Mouse (Mus musculus) liver, embryonic 11.5 days (tissue): ENCODE data around the gene Brsk2. TPM values are rescaled to one million over a fixed set of nuclear protein-coding genes. Genes with fewer than 3 reads are reported as not detected.

Experiments used
- ATAC-seq: fragments of 200-750 bp; cut with Nextera tagmentation; replicated peaks from 2 replicates; pipeline ENCODE4 v1.8.0; 2017; ENCODE audit warnings: moderate number of reproducible peaks, mild to moderate bottlenecking, moderate TSS enrichment, moderate library complexity; ENCODE audit not compliant: low FRiP score
- DNase-seq: peaks from one replicate; pipeline ENCODE4 v3.0.0-alpha.2; 2017; ENCODE audit warnings: low spot score
- H3K27ac ChIP-seq: fragments of 300-500 bp; sonication (generic); 2 replicates; pipeline ENCODE4 v1.5.1; 2014; ENCODE audit warnings: mild to moderate bottlenecking, low read depth, low read length, control low read depth
- H3K27me3 ChIP-seq: fragments of 300-500 bp; sonication (generic); replicated peaks from 2 replicates; pipeline ENCODE4 v1.6.1; 2014; ENCODE audit warnings: low read length, mixed read lengths; ENCODE audit not compliant: control insufficient read depth, insufficient read depth
- H3K36me3 ChIP-seq: fragments of 300-500 bp; sonication (generic); 2 replicates; pipeline ENCODE4 v1.6.1; 2014; ENCODE audit warnings: mild to moderate bottlenecking, low read length, moderate library complexity, mixed read lengths; ENCODE audit not compliant: control insufficient read depth, insufficient read depth
- H3K4me1 ChIP-seq: fragments of 300-500 bp; sonication (generic); replicated peaks from 2 replicates; pipeline ENCODE4 v1.6.1; 2014; ENCODE audit warnings: low read length, mixed read lengths; ENCODE audit not compliant: control insufficient read depth, insufficient read depth
- H3K4me2 ChIP-seq: fragments of 300-500 bp; sonication (generic); 2 replicates; pipeline ENCODE4 v1.6.1; 2014; ENCODE audit warnings: mild to moderate bottlenecking, control low read depth, moderate library complexity
- H3K4me3 ChIP-seq: fragments of 300-500 bp; sonication (generic); 2 replicates; pipeline ENCODE4 v1.5.1; 2014; ENCODE audit warnings: low read depth, low read length, control low read depth
- H3K9ac ChIP-seq: fragments of 300-500 bp; sonication (generic); 2 replicates; pipeline ENCODE4 v1.6.1; 2014; ENCODE audit warnings: low read depth, low read length, control low read depth
- H3K9me3 ChIP-seq: fragments of 300-500 bp; sonication (generic); 2 replicates; pipeline ENCODE4 v1.6.1; 2016; ENCODE audit warnings: low read length, inconsistent platforms, mixed read lengths; ENCODE audit not compliant: control insufficient read depth
- WGBS: fragments of 180-500 bp; shearing (Covaris S2); extraction: QIAGEN DNeasy Blood & Tissue Kit; methylation state at CpG from one replicate; pipeline ENCODE4 v1.1.7; 2014; 5-methylcytosine and 5-hydroxymethylcytosine counted together
- polyA plus RNA-seq: library from polyadenylated mRNA; unstranded; fragments of >200 nt; fragmentation: Nextera tagmentation; extraction: Ambion mirVana; gene quantifications from 2 replicates; pipeline ENCODE4 v1.2.1, GENCODE M21; 2014

The Brsk2 gene
- polyA plus RNA-seq, 1 experiment from 2014 or later: 0.34 TPM

DNA sequence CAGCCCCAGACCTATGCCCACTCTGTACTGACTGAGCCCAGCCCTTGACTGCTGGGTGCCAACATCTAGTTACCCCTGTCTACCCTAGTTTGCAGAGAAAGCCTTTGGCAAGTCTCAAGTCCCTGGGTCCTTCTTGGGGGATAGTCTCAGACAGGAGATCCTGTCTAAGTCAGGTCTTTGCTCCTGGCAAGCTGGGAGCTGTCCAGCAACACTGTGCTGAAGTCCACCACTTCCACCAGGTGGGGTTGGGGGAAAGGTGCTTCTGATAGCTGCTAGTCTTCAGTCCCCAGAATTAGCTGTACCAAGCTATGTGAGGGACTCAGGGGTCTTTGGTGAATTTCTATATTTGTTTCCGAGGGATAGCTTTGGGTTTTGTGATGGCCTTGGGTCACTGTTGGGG lies 9.6 kb downstream of the Brsk2 start:
- H3K27me3 ChIP-seq: no peaks in the 10 kb centered on the region; the same call in 1 of the 2 replicates
- 67% methylated on average over 1 of the region's 1 CpGs for WGBS
- DNase-seq: no peak
- ATAC-seq: no peak
- H3K36me3 ChIP-seq: no peaks in the 10 kb centered on the region
- H3K4me1 ChIP-seq: no peaks in the 10 kb centered on the region
- no peaks in the 10 kb centered on the region for H3K9me3 ChIP-seq
- no peak overlapping the region for H3K9ac ChIP-seq
- H3K4me3 ChIP-seq: no peak overlapping the region
- no peak overlapping the region for H3K27ac ChIP-seq
- H3K4me2 ChIP-seq: no peak overlapping the region

- 77% methylated on average over 2 of the region's 2 CpGs for WGBS
- no peak overlapping the region for H3K4me3 ChIP-seq
- H3K9me3 ChIP-seq: no peaks in the 10 kb centered on the region
Measured at GRCm38 (mm10) chr7:141960926-141961325, 11.4 kb downstream of the Brsk2 start.

DNA sequence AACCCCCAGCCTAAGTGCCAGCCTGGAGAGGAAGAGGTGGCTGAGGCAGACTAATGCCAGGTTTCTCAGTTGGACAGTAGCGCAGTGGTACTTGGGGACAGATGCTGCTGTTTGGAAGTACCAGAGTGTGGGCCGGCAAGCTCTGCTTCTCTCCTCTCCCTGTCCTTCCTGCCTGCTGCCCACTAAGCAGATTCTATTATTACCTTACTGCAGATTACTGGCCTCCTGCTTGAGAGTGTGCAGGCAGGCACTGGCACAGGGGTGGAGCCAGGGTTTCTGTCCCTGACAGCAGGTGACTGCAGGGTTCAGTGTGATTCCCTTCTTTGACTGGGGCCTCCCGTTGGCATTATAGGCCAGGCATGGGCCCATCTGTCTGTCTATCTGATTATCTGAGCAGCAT lies 11.9 kb downstream of the Brsk2 start:
- Histone ChIP-seq H3K4me3 (no peak overlapping the region), H3K4me2 (no peak overlapping the region), H3K9ac (no peak overlapping the region), H3K9me3 (no peaks in the 10 kb centered on the region), H3K36me3 (no peaks in the 10 kb centered on the region), H3K27ac (no peak overlapping the region), H3K4me1 (no peaks in the 10 kb centered on the region), H3K27me3 (no peaks in the 10 kb centered on the region)
- 80% methylated on average over 3 of the region's 3 CpGs for WGBS
- ATAC-seq (no peak), DNase-seq (no peak)

More at GRCm38 (mm10) chr7:141960926-141961325, 11.4 kb downstream of the Brsk2 start:
- ATAC-seq (no peak), DNase-seq (no peak)
- no peaks in the 10 kb centered on the region for H3K36me3 ChIP-seq
- no peak overlapping the region for H3K27ac ChIP-seq
- H3K4me1 ChIP-seq: no peaks in the 10 kb centered on the region
- H3K9ac ChIP-seq: no peak overlapping the region
- no peaks in the 10 kb centered on the region for H3K27me3 ChIP-seq
- no peak overlapping the region for H3K4me2 ChIP-seq

- Histone ChIP-seq H3K9ac (no peak overlapping the region), H3K4me1 (no peaks in the 10 kb centered on the region), H3K27me3 (peaks cover 2% of the 10 kb centered on the region; the same call in 1 of the 2 replicates), H3K4me2 (no peak overlapping the region), H3K27ac (no peak overlapping the region), H3K9me3 (no peaks in the 10 kb centered on the region), H3K36me3 (no peaks in the 10 kb centered on the region), H3K4me3 (no peak overlapping the region)
- ATAC-seq (no peak), DNase-seq (no peak)
- whole genome bisulfite sequencing: 89% methylated on average over 3 of the region's 3 CpGs
Measured at GRCm38 (mm10) chr7:141962521-141962920, 13.0 kb downstream of the Brsk2 start.

DNA sequence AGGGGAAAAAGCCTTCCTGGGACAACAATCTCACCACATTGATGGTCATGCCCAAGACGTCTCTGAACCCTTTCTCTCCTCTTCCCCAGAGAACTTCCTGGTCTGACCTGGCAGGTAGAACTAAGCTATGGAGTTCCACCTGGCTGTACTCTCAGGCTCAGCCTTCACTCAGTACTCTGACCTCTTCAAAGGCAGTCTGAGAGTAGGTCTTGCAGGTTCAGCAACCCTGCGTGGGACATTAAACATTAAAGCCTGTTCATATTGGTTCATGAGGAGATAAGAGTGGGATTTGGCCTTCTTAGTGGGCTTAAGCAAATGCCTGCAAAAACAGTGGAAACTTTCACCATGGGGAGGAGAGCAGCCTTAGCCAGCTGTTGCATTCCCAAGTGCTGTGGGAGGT lies 16.7 kb downstream of the Brsk2 start:
- DNase-seq: no peak
- WGBS: 65% methylated on average over 2 of the region's 2 CpGs
- ATAC-seq: no peak
- H3K9ac ChIP-seq: no peak overlapping the region
- no peaks in the 10 kb centered on the region for H3K9me3 ChIP-seq
- H3K4me3 ChIP-seq: no peak overlapping the region
- no peaks in the 10 kb centered on the region for H3K4me1 ChIP-seq
- no peak overlapping the region for H3K27ac ChIP-seq
- H3K36me3 ChIP-seq: no peaks in the 10 kb centered on the region
- no peak overlapping the region for H3K4me2 ChIP-seq
- peaks cover 2% of the 10 kb centered on the region; the same call in 1 of the 2 replicates for H3K27me3 ChIP-seq

GRCm38 (mm10) chr7:141972831-141973619 lies 23.5 kb downstream of the Brsk2 start:
- Histone ChIP-seq H3K27ac (no peak overlapping the region), H3K36me3 (no peaks in the 10 kb centered on the region), H3K9ac (no peak overlapping the region), H3K4me2 (no peak overlapping the region), H3K4me3 (no peak overlapping the region), H3K27me3 (no peaks in the 10 kb centered on the region), H3K4me1 (no peaks in the 10 kb centered on the region), H3K9me3 (no peaks in the 10 kb centered on the region)
- WGBS: 25% methylated on average over 7 of the region's 7 CpGs
- no peak for ATAC-seq
- DNase-seq: peak; percentile 49

GRCm38 (mm10) chr7:141978003-141978402 lies 28.5 kb downstream of the Brsk2 start:
- ATAC-seq (no peak), DNase-seq (no peak)
- no peak overlapping the region for H3K9ac ChIP-seq
- H3K4me3 ChIP-seq: no peak overlapping the region
- H3K9me3 ChIP-seq: no peaks in the 10 kb centered on the region
- H3K4me2 ChIP-seq: no peak overlapping the region
- WGBS: 82% methylated on average over 6 of the region's 6 CpGs
- no peaks in the 10 kb centered on the region for H3K4me1 ChIP-seq
- no peak overlapping the region for H3K27ac ChIP-seq
- H3K36me3 ChIP-seq: no peaks in the 10 kb centered on the region
- H3K27me3 ChIP-seq: no peaks in the 10 kb centered on the region

DNA sequence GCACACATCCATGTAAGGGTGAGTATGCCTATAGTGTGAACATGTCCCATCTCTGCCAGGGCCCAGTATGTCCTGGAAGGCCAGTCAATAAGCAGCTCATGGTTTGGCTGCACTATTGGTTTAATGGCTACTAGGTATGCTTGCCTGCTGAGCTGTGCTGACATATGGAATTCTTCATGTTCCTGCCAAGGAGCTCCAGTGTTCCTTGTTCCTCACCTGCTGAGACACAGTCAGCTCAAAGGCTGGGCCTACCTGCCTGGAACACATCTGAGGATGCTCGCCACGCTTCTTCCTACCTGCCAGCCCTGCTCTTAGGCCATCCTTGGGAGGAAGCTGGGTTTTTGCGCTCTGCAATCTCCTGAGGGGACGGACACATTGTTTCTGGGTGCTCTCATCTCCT lies 29.7 kb downstream of the Brsk2 start:
- no peak overlapping the region for H3K4me2 ChIP-seq
- WGBS: 84% methylated on average over 4 of the region's 4 CpGs
- H3K4me1 ChIP-seq: no peaks in the 10 kb centered on the region

GRCm38 (mm10) chr7:141981237-141981636 lies 31.7 kb downstream of the Brsk2 start:
- 81% methylated on average over 7 of the region's 7 CpGs for WGBS
- no peaks in the 10 kb centered on the region for H3K27me3 ChIP-seq
- H3K9me3 ChIP-seq: no peaks in the 10 kb centered on the region
- H3K4me2 ChIP-seq: no peak overlapping the region
- H3K36me3 ChIP-seq: no peaks in the 10 kb centered on the region
- ATAC-seq (no peak), DNase-seq (no peak)
- no peaks in the 10 kb centered on the region for H3K4me1 ChIP-seq
- H3K27ac ChIP-seq: no peak overlapping the region
- H3K4me3 ChIP-seq: no peak overlapping the region
- H3K9ac ChIP-seq: no peak overlapping the region

More for the DNA sequence above, 29.7 kb downstream of the Brsk2 start:
- no peak overlapping the region for H3K9ac ChIP-seq
- no peaks in the 10 kb centered on the region for H3K9me3 ChIP-seq
- H3K4me3 ChIP-seq: no peak overlapping the region
- no peaks in the 10 kb centered on the region for H3K36me3 ChIP-seq
- DNase-seq (no peak), ATAC-seq (no peak)
- no peaks in the 10 kb centered on the region for H3K27me3 ChIP-seq
- H3K27ac ChIP-seq: no peak overlapping the region
